Mouse (Mus musculus) limb, embryonic 12.5 days (tissue): ENCODE data around the gene Bcap31. TPM values are rescaled to one million over a fixed set of nuclear protein-coding genes. Genes with fewer than 3 reads are reported as not detected.

Experiments used
- ATAC-seq: fragments of 200-750 bp; cut with Nextera tagmentation; 2 replicates; pipeline ENCODE4 v1.8.0; 2017; ENCODE audit warnings: low read depth, moderate TSS enrichment; ENCODE audit not compliant: insufficient number of reproducible peaks, insufficient read depth, low FRiP score, low TSS enrichment
- H3K27ac ChIP-seq: fragments of 300-500 bp; sonication (generic); 2 replicates; pipeline ENCODE4 v1.5.1; 2016; ENCODE audit warnings: mild to moderate bottlenecking, moderate library complexity
- H3K27me3 ChIP-seq: fragments of 300-500 bp; sonication (generic); 2 replicates; pipeline ENCODE4 v1.6.1; 2016; ENCODE audit warnings: mild to moderate bottlenecking, moderate library complexity
- H3K36me3 ChIP-seq: fragments of 300-500 bp; sonication (generic); 2 replicates; pipeline ENCODE4 v1.6.1; 2016; ENCODE audit warnings: mild to moderate bottlenecking, moderate library complexity
- H3K4me1 ChIP-seq: fragments of 300-500 bp; sonication (generic); replicated peaks from 2 replicates; pipeline ENCODE4 v1.6.1; 2016
- H3K4me2 ChIP-seq: fragments of 300-500 bp; sonication (generic); 2 replicates; pipeline ENCODE4 v1.6.1; 2016; ENCODE audit warnings: mild to moderate bottlenecking, moderate library complexity
- H3K4me3 ChIP-seq: fragments of 300-500 bp; sonication (generic); replicated peaks from 2 replicates; pipeline ENCODE4 v1.5.1; 2016; ENCODE audit warnings: mild to moderate bottlenecking
- H3K9ac ChIP-seq: fragments of 300-500 bp; sonication (generic); replicated peaks from 2 replicates; pipeline ENCODE4 v1.6.1; 2016; ENCODE audit warnings: mild to moderate bottlenecking, moderate library complexity
- H3K9me3 ChIP-seq: fragments of 300-500 bp; sonication (generic); 2 replicates; pipeline ENCODE4 v1.6.1; 2016; ENCODE audit warnings: mild to moderate bottlenecking, moderate library complexity
- whole genome bisulfite sequencing: fragments of 180-500 bp; shearing (Covaris S2); methylation state at CpG from one replicate; pipeline ENCODE4 v1.1.7; 2016; 5-methylcytosine and 5-hydroxymethylcytosine counted together
- polyA plus RNA-seq: library from polyadenylated mRNA; unstranded; fragments of >200 nt; fragmentation: Nextera tagmentation; extraction: Ambion mirVana; gene quantifications from 2 replicates; pipeline ENCODE4 v1.2.1, GENCODE M21; 2016

The Bcap31 gene
- polyA plus RNA-seq, 1 experiment from 2014 or later, result 154 TPM

GRCm38 (mm10) chrX:73676668-73677067 lies 39.3 kb downstream of the Bcap31 start:
- no peaks in the 10 kb centered on the region for H3K9me3 ChIP-seq
- peaks cover 50% of the 10 kb centered on the region; the same call in 1 of the 2 replicates for H3K36me3 ChIP-seq
- no peak overlapping the region for H3K9ac ChIP-seq
- peaks cover 25% of the 10 kb centered on the region for H3K27me3 ChIP-seq
- H3K4me3 ChIP-seq, result no peak overlapping the region
- no peak for ATAC-seq
- H3K4me2 ChIP-seq, result no peak overlapping the region
- H3K4me1 ChIP-seq, result peaks cover 7% of the 10 kb centered on the region; the same call in 1 of the 2 replicates
- WGBS, result 97% methylated on average over 4 of the region's 4 CpGs
- H3K27ac ChIP-seq, result no peak overlapping the region

- Histone ChIP-seq H3K4me3 (peak overlapping the region; percentile 62; the same call in 1 of the 2 replicates), H3K4me1 (peaks cover 7% of the 10 kb centered on the region; the same call in 1 of the 2 replicates), H3K36me3 (peaks cover 37% of the 10 kb centered on the region; the same call in 1 of the 2 replicates), H3K4me2 (peak overlapping the region; percentile 70), H3K9me3 (no peaks in the 10 kb centered on the region), H3K27ac (no peak overlapping the region), H3K27me3 (peaks cover 25% of the 10 kb centered on the region), H3K9ac (peak overlapping the region; percentile 82; the same call in 1 of the 2 replicates)
- no peak for ATAC-seq
- 75% methylated on average over 2 of the region's 2 CpGs for WGBS
Measured at GRCm38 (mm10) chrX:73675231-73675630, 40.7 kb downstream of the Bcap31 start.

GRCm38 (mm10) chrX:73673968-73674661 lies 41.9 kb downstream of the Bcap31 start:
- peak overlapping the region; percentile 82 for H3K9ac ChIP-seq
- no peaks in the 10 kb centered on the region for H3K9me3 ChIP-seq
- H3K4me2 ChIP-seq, result peak overlapping the region; percentile 70
- peaks cover 27% of the 10 kb centered on the region; the same call in 1 of the 2 replicates for H3K36me3 ChIP-seq
- peaks cover 7% of the 10 kb centered on the region; the same call in 1 of the 2 replicates for H3K4me1 ChIP-seq
- no peak for ATAC-seq
- H3K4me3 ChIP-seq, result peak overlapping the region; percentile 62
- 14% methylated on average over 20 of the region's 20 CpGs for WGBS
- H3K27me3 ChIP-seq, result peaks cover 25% of the 10 kb centered on the region
- no peak overlapping the region for H3K27ac ChIP-seq

- Histone ChIP-seq H3K9me3 (no peaks in the 10 kb centered on the region), H3K27me3 (peaks cover 25% of the 10 kb centered on the region), H3K27ac (peak overlapping the region; percentile 76; the same call in 1 of the 2 replicates), H3K4me3 (peak overlapping the region; percentile 62), H3K4me1 (peaks cover 7% of the 10 kb centered on the region; the same call in 1 of the 2 replicates), H3K9ac (peak overlapping the region; percentile 82), H3K36me3 (peaks cover 23% of the 10 kb centered on the region; the same call in 1 of the 2 replicates), H3K4me2 (peak overlapping the region; percentile 70)
- WGBS, result 23% methylated on average over 30 of the region's 42 CpGs
- no peak for ATAC-seq
Measured at GRCm38 (mm10) chrX:73673619-73673967, 42.4 kb downstream of the Bcap31 start.

GRCm38 (mm10) chrX:73672879-73673618 lies 42.9 kb downstream of the Bcap31 start, which contains the start of gene Slc6a8:
TSS of gene Slc6a8 (plus strand) at chrX:73673150.
- Histone ChIP-seq H3K36me3 (peaks cover 18% of the 10 kb centered on the region; the same call in 1 of the 2 replicates), H3K9me3 (no peaks in the 10 kb centered on the region), H3K9ac (peak within 1 kb of the TSS; percentile 82), H3K4me3 (peak within 1 kb of the TSS; percentile 62), H3K27me3 (peaks cover 25% of the 10 kb centered on the region), H3K4me2 (peak within 1 kb of the TSS; percentile 70), H3K27ac (peak within 1 kb of the TSS; percentile 76), H3K4me1 (peaks cover 7% of the 10 kb centered on the region; the same call in 1 of the 2 replicates)
- ATAC-seq, result peak; percentile 45; the same call in 1 of the 2 replicates
- 18% methylated on average over 37 of the region's 72 CpGs for WGBS

GRCm38 (mm10) chrX:73672031-73672431 lies 43.9 kb downstream of the Bcap31 start:
- Histone ChIP-seq H3K9ac (no peak overlapping the region), H3K27ac (no peak overlapping the region), H3K36me3 (peaks cover 9% of the 10 kb centered on the region; the same call in 1 of the 2 replicates), H3K4me1 (peaks cover 7% of the 10 kb centered on the region; the same call in 1 of the 2 replicates), H3K4me3 (peak overlapping the region; percentile 62; the same call in 1 of the 2 replicates), H3K27me3 (peaks cover 25% of the 10 kb centered on the region), H3K9me3 (no peaks in the 10 kb centered on the region), H3K4me2 (peak overlapping the region; percentile 70; the same call in 1 of the 2 replicates)
- no peak; the same call in 1 of the 2 replicates for ATAC-seq
- 53% methylated on average over 4 of the region's 4 CpGs for WGBS

GRCm38 (mm10) chrX:73663143-73663542 lies 52.8 kb downstream of the Bcap31 start:
- no peak for ATAC-seq
- H3K4me1 ChIP-seq, result 0 out of 2 replicates have a peak, but pooled peaks cover 4% of the 10 kb centered on the region

GRCm38 (mm10) chrX:73660284-73660665 lies 55.7 kb downstream of the Bcap31 start:
- no peak overlapping the region for H3K27ac ChIP-seq
- peak overlapping the region; percentile 52; the same call in 1 of the 2 replicates for H3K9ac ChIP-seq
- peaks cover 28% of the 10 kb centered on the region for H3K27me3 ChIP-seq
- ATAC-seq, result no peak
- H3K9me3 ChIP-seq, result no peaks in the 10 kb centered on the region
- 0 out of 2 replicates have a peak, but pooled peaks cover 4% of the 10 kb centered on the region for H3K4me1 ChIP-seq
- no peaks in the 10 kb centered on the region for H3K36me3 ChIP-seq
- 61% methylated on average over 3 of the region's 3 CpGs for WGBS
- peak overlapping the region; percentile 51 for H3K4me3 ChIP-seq
- peak overlapping the region; percentile 71 for H3K4me2 ChIP-seq

More at GRCm38 (mm10) chrX:73663143-73663542, 52.8 kb downstream of the Bcap31 start:
- Histone ChIP-seq H3K4me2 (no peak overlapping the region), H3K36me3 (no peaks in the 10 kb centered on the region), H3K27me3 (peaks cover 23% of the 10 kb centered on the region), H3K27ac (no peak overlapping the region), H3K4me3 (no peak overlapping the region), H3K9ac (no peak overlapping the region), H3K9me3 (no peaks in the 10 kb centered on the region)

- Histone ChIP-seq H3K4me2 (peak within 1 kb of the TSS; percentile 71), H3K4me1 (0 out of 2 replicates have a peak, but pooled peaks cover 4% of the 10 kb centered on the region), H3K9ac (peak within 1 kb of the TSS; percentile 52; the same call in 1 of the 2 replicates), H3K4me3 (peak within 1 kb of the TSS; percentile 51), H3K36me3 (no peaks in the 10 kb centered on the region), H3K9me3 (no peaks in the 10 kb centered on the region), H3K27ac (no peak within 1 kb of the TSS), H3K27me3 (peaks cover 28% of the 10 kb centered on the region)
- 26% methylated on average over 41 of the region's 57 CpGs for WGBS
- peak; percentile 56 for ATAC-seq
Measured at GRCm38 (mm10) chrX:73659575-73660283, 56.2 kb downstream of the Bcap31 start, which contains the start of gene Pnck. TSS of gene Pnck (minus strand) at chrX:73660117.

GRCm38 (mm10) chrX:73658936-73659574 lies 56.9 kb downstream of the Bcap31 start:
- Histone ChIP-seq H3K9ac (no peak overlapping the region), H3K9me3 (no peaks in the 10 kb centered on the region), H3K4me2 (peak overlapping the region; percentile 71), H3K4me1 (0 out of 2 replicates have a peak, but pooled peaks cover 4% of the 10 kb centered on the region), H3K27ac (no peak overlapping the region), H3K27me3 (peaks cover 28% of the 10 kb centered on the region), H3K4me3 (peak overlapping the region; percentile 51), H3K36me3 (no peaks in the 10 kb centered on the region)
- no peak for ATAC-seq
- WGBS, result 57% methylated on average over 13 of the region's 13 CpGs
